Comparison of ENCODE assay signal across 8 mouse cellular contexts in the genomic region with DNA sequence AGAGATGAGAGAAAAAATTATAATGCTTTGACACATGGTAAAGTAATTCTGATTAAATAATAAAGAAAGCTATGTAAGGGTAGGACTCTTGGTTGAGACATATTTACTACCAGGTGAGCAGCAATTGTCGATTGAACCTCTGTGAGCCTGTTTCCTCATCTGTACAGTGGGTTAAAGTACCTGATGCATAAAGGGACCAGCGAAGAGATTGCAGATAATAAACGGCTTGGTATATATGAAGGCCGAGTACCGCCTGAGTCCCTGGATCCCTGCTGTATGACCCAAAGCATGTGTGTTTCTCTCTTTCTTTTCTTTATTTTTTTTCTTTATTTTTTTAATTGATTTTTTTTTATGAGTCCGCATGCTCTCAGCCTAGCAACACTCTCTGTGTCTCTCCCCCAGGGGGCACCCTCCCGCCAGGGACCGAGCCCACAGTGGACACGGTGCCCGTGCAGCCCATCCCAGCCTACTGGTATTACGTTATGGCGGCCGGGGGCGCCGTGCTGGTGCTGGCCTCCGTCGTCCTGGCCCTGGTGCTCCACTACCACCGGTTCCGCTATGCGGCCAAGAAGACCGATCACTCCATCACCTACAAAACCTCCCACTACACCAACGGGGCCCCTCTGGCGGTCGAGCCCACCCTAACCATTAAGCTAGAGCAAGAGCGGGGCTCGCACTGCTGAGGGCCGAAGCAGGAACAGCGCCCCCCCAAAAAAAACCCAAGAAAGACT.
DNase-seq lines count a peak whose midpoint lies in the region; ATAC-seq lines count a peak whose summit lies in the region.

No protein-coding gene starts in this region.

- no peaks in the 10 kb centered on the region for H3K9me3 ChIP-seq in embryonic facial prominence, embryonic 11.5 days (replicated peaks; ENCODE audit: control insufficient read depth, low read length)

- H3K4me3 ChIP-seq in embryonic facial prominence, embryonic 11.5 days (ENCODE audit: low read depth, low read length): no peak overlapping the region

- peak; percentile 11 to 24 for DNase-seq in thymus, adult 18-20 months
- no peak for DNase-seq in thymus, postnatal 0 days (ENCODE audit: low spot score)
- DNase-seq in embryonic facial prominence, embryonic 11.5 days (ENCODE audit: low spot score): peak; percentile 68
- DNase-seq in layer of hippocampus, postnatal 36 days: peak; percentile 61 to 68
- peak; percentile 69 for DNase-seq in lung, postnatal 36 days
- peak; percentile 73 for DNase-seq in retina, embryonic 14.5 days (ENCODE audit: low spot score)
- no peak for DNase-seq in adipocyte (ENCODE audit: low spot score)

- peak overlapping the region; percentile 25; the same call in 1 of the 2 replicates for H3K9ac ChIP-seq in embryonic facial prominence, embryonic 11.5 days (replicated peaks; ENCODE audit: low read length)

- H3K4me2 ChIP-seq in embryonic facial prominence, embryonic 11.5 days (ENCODE audit: low read depth, low read length): peak overlapping the region; percentile 21; the same call in 1 of the 2 replicates

- WGBS in embryonic facial prominence, embryonic 11.5 days: 25% methylated on average over 28 of the region's 28 CpGs

- H3K27me3 ChIP-seq in embryonic facial prominence, embryonic 11.5 days (ENCODE audit: control insufficient read depth, insufficient read depth, low read length): no peaks in the 10 kb centered on the region

- peak; percentile 87 for ATAC-seq in embryonic facial prominence, embryonic 11.5 days (replicated peaks; ENCODE audit: insufficient number of reproducible peaks, low FRiP score, low TSS enrichment, low read depth)
- peak; percentile 77 to 80; a peak in 3 of 4 replicates for ATAC-seq in hematopoietic stem cell, adult 5-6 weeks (replicated peaks in 1 of 2; ENCODE audit: insufficient read depth in 1 of 2, low FRiP score in 2 of 2, low TSS enrichment in 1 of 2, low read depth in 1 of 2, poor library complexity in 2 of 2, severe bottlenecking in 2 of 2)

- H3K27ac ChIP-seq in embryonic facial prominence, embryonic 11.5 days (replicated peaks; ENCODE audit: low read depth, low read length): no peak overlapping the region

- H3K36me3 ChIP-seq in embryonic facial prominence, embryonic 11.5 days (replicated peaks; ENCODE audit: control insufficient read depth, insufficient read depth, low read depth, low read length): no peaks in the 10 kb centered on the region; the same call in 1 of the 2 replicates

- H3K4me1 ChIP-seq in embryonic facial prominence, embryonic 11.5 days (ENCODE audit: control insufficient read depth, insufficient read depth, low read length): no peaks in the 10 kb centered on the region

Comparison
In these comparisons a context has a peak if more than half of its experiments do, and no peak if none do; other contexts are left out.
1. DNase-seq: peak in thymus, adult 18-20 months (2 of 2), embryonic facial prominence, embryonic 11.5 days (single experiment), layer of hippocampus, postnatal 36 days (2 of 2), lung, postnatal 36 days (single experiment) and retina, embryonic 14.5 days (single experiment); none in thymus, postnatal 0 days (single experiment) and adipocyte (single experiment).